Mouse (Mus musculus): ENCODE results near the gene Crip1. TPM values are rescaled to one million over a fixed set of nuclear protein-coding genes. Genes with fewer than 3 reads are reported as not detected.

Gene Crip1
- total and polyA plus RNA-seq, 3 experiments = 282 to 438 TPM; not detected in 1

DNA sequence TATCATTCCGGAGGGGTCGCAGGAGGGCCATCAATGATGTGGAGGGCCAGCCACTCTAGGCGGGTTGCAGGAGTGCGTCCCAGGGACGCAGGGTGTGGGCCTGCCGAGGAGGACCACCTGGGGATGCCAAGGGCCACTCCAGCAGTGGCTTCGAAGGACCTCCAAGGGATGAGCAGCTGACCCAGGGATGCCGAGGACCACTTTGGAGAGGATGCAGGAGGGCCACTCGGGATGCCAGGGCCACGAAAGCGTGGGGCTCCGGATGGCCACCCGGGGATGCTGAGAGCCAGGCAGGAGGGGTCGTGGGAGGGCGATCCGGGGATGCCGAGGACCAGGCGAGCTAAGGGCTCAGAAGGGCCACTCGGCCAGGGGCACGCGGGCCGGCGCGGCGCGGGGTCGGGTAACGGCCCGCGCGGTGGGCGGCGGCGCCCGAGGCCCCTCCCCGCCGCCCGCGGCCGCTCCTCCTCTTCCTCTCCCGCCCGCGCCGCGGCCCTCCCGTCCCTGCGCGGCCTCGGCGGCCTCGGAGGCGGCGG lies 48.3 kb upstream of the Crip1 start, which contains the start of gene Mta1:
TSS of gene Mta1 (plus strand) at position 530 of the 533 bp plus-strand sequence.
- Histone ChIP-seq H3K4me1 (ENCODE audit: control insufficient read depth in 1 of 2, insufficient read depth in 2 of 2, low read length in 2 of 2) (peaks cover 11 to 31% of the 10 kb centered on the region in 2 experiments; a peak in 3 of 4 replicates), H3K27ac (ENCODE audit: control insufficient read depth, low read depth, low read length) (peak within 1 kb of the TSS; percentile 61), H3K9ac (ENCODE audit: control insufficient read depth, low read depth, low read length, poor library complexity, severe bottlenecking) (peak within 1 kb of the TSS; percentile 95), H3K4me3 (ENCODE audit: control insufficient read depth in 1 of 2, insufficient read depth in 1 of 2, low read depth in 2 of 2, low read length in 2 of 2) (peak within 1 kb of the TSS; percentile 72 to 97), H3K9me3 (replicated peaks; ENCODE audit: insufficient read depth, low read length) (no peaks in the 10 kb centered on the region), H3K79me2 (ENCODE audit: control insufficient read depth, insufficient read depth, low read length, poor library complexity) (peaks cover 49% of the 10 kb centered on the region), H3K27me3 (ENCODE audit: control insufficient read depth in 1 of 2, insufficient read depth in 2 of 2, low read length in 2 of 2) (peaks cover 1 to 4% of the 10 kb centered on the region in 2 experiments; a peak in 1 of 4 replicates), H3K36me3 (ENCODE audit: control insufficient read depth in 1 of 2, insufficient read depth in 2 of 2, low read length in 2 of 2) (peaks cover 2 to 18% of the 10 kb centered on the region in 2 experiments)
- peak; percentile 71 for DNase-seq (ENCODE audit: low read depth, low spot score)
- no peak for TF ChIP-seq HCFC1 (IDR thresholded peaks at IDR 0.05; ENCODE audit: low read depth, low read length)
- no peak for TF ChIP-seq SIN3A (IDR thresholded peaks at IDR 0.05; ENCODE audit: low read length)
- no peak for TF ChIP-seq USF1 (IDR thresholded peaks at IDR 0.05; ENCODE audit: low read depth, low read length)
- TF ChIP-seq POLR2A (IDR thresholded peaks at IDR 0.05; ENCODE audit: control insufficient read depth in 1 of 2, insufficient read depth in 1 of 2, low read depth in 1 of 2, low read length in 2 of 2, poor library complexity in 1 of 2) = peak in 1 of 2 experiments; percentile 89; a peak in 2 of 4 replicates

DNA sequence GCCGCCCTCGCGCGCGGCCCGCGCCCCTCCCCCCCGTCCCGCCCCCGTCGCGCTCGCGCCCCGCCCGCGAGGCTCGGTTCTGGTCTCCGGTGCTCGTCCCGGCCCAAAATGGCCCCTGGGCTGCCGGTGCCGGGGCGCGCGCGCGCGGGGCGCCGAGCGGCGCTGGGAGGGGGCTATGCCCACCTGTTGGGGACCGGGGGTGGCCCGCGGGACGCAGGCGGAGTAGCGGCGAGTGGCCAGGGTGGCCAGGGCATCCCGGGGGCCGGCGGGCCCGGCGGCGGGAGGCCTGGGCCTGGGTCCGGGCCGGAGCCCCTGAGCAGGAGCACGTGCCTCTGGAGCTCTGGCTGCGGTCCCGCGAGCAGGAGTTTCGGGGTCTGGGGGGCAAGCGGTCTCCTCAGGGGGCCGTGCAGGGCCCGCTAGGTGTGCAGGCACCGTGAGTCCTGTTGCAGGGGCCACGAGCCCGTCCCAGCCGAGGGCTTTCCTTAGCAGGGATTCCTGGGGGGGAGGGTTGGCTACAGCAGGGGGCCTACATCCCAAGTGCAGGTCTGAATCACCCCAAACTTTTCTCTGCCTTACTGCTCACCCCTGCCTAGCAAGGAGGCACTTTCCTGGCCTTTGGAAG lies 47.5 kb upstream of the Crip1 start:
- peak in 1 of 2 experiments; percentile 5; a peak in 1 of 4 replicates for TF ChIP-seq POLR2A (IDR thresholded peaks at IDR 0.05; ENCODE audit: control insufficient read depth in 1 of 2, insufficient read depth in 1 of 2, low read depth in 1 of 2, low read length in 2 of 2, poor library complexity in 1 of 2)
- TF ChIP-seq MXI1 (IDR thresholded peaks at IDR 0.05; ENCODE audit: low read depth, low read length) = no peak
- 0 out of 2 replicates have a peak, but pooled peaks have one; percentile 43 for TF ChIP-seq TBP (IDR thresholded peaks at IDR 0.05; ENCODE audit: low read depth, low read length)
- peak overlapping the region; percentile 61 for H3K27ac ChIP-seq (ENCODE audit: control insufficient read depth, low read depth, low read length)
- peaks cover 1 to 3% of the 10 kb centered on the region in 2 experiments; a peak in 1 of 4 replicates for H3K27me3 ChIP-seq (ENCODE audit: control insufficient read depth in 1 of 2, insufficient read depth in 2 of 2, low read length in 2 of 2)
- H3K79me2 ChIP-seq (ENCODE audit: control insufficient read depth, insufficient read depth, low read length, poor library complexity) = peaks cover 56% of the 10 kb centered on the region
- peak overlapping the region; percentile 95 for H3K9ac ChIP-seq (ENCODE audit: control insufficient read depth, low read depth, low read length, poor library complexity, severe bottlenecking)
- DNase-seq (ENCODE audit: low read depth, low spot score) = peak; percentile 70
- H3K36me3 ChIP-seq (ENCODE audit: control insufficient read depth in 1 of 2, insufficient read depth in 2 of 2, low read length in 2 of 2) = peaks cover 2 to 18% of the 10 kb centered on the region in 2 experiments
- no peaks in the 10 kb centered on the region for H3K9me3 ChIP-seq (replicated peaks; ENCODE audit: insufficient read depth, low read length)
- peaks cover 11 to 31% of the 10 kb centered on the region in 2 experiments; a peak in 3 of 4 replicates for H3K4me1 ChIP-seq (ENCODE audit: control insufficient read depth in 1 of 2, insufficient read depth in 2 of 2, low read length in 2 of 2)
- H3K4me3 ChIP-seq (ENCODE audit: control insufficient read depth in 1 of 2, insufficient read depth in 1 of 2, low read depth in 2 of 2, low read length in 2 of 2) = peak overlapping the region; percentile 72 to 95

GRCm38 (mm10) chr12:113099470-113100237 lies 46.5 kb upstream of the Crip1 start:
- peak overlapping the region; percentile 61 for H3K27ac ChIP-seq (ENCODE audit: control insufficient read depth, low read depth, low read length)

More at GRCm38 (mm10) chr12:113099470-113100237, 46.5 kb upstream of the Crip1 start:
- H3K9me3 ChIP-seq (replicated peaks; ENCODE audit: insufficient read depth, low read length) = no peaks in the 10 kb centered on the region
- H3K79me2 ChIP-seq (ENCODE audit: control insufficient read depth, insufficient read depth, low read length, poor library complexity) = peaks cover 66% of the 10 kb centered on the region
- peak; percentile 57 for DNase-seq (ENCODE audit: low read depth, low spot score)
- H3K9ac ChIP-seq (ENCODE audit: control insufficient read depth, low read depth, low read length, poor library complexity, severe bottlenecking) = peak overlapping the region; percentile 95
- peaks cover 2 to 18% of the 10 kb centered on the region in 2 experiments for H3K36me3 ChIP-seq (ENCODE audit: control insufficient read depth in 1 of 2, insufficient read depth in 2 of 2, low read length in 2 of 2)
- TF ChIP-seq NRF1 (IDR thresholded peaks at IDR 0.05; ENCODE audit: insufficient read depth, low read depth, low read length, poor library complexity, severe bottlenecking) (no peak), BHLHE40 (IDR thresholded peaks at IDR 0.05; ENCODE audit: borderline replicate concordance, low read depth, low read length) (no peak), ZMIZ1 (IDR thresholded peaks at IDR 0.05; ENCODE audit: low read depth, low read length) (no peak), MAFK (IDR thresholded peaks at IDR 0.05; ENCODE audit: borderline replicate concordance, low read depth, low read length) (no peak), POLR2A (IDR thresholded peaks at IDR 0.05; ENCODE audit: control insufficient read depth in 1 of 2, insufficient read depth in 1 of 2, low read depth in 1 of 2, low read length in 2 of 2, poor library complexity in 1 of 2) (no peak; a peak in 1 of 4 replicates), MAZ (IDR thresholded peaks at IDR 0.05; ENCODE audit: low read depth, low read length) (no peak), EP300 (IDR thresholded peaks at IDR 0.05; ENCODE audit: low read depth in 1 of 2, low read length in 2 of 2) (no peak), ZNF384 (IDR thresholded peaks at IDR 0.05; ENCODE audit: low read depth, low read length) (no peak)
- H3K4me1 ChIP-seq (ENCODE audit: control insufficient read depth in 1 of 2, insufficient read depth in 2 of 2, low read length in 2 of 2) = peaks cover 11 to 34% of the 10 kb centered on the region in 2 experiments; a peak in 3 of 4 replicates
- H3K4me3 ChIP-seq (ENCODE audit: control insufficient read depth in 1 of 2, insufficient read depth in 1 of 2, low read depth in 2 of 2, low read length in 2 of 2) = peak overlapping the region; percentile 72 to 95
- peaks cover 1 to 3% of the 10 kb centered on the region in 2 experiments; a peak in 1 of 4 replicates for H3K27me3 ChIP-seq (ENCODE audit: control insufficient read depth in 1 of 2, insufficient read depth in 2 of 2, low read length in 2 of 2)
